Mouse (Mus musculus) small intestine, adult 2 months (tissue): ENCODE data around the gene Teddm1b.

Experiments
- CTCF ChIP-seq: fragments of 200-500 bp; IDR thresholded peaks from 2 replicates; pipeline ENCODE4 v1.5.1; 2012; ENCODE audit warnings: low read depth, mild to moderate bottlenecking, control low read depth, inconsistent platforms, low read length, moderate library complexity, mixed read lengths; ENCODE audit not compliant: insufficient replicate concordance, insufficient read length; ENCODE audit errors: extremely low read depth
- POLR2A ChIP-seq: fragments of 200-500 bp; IDR thresholded peaks from 2 replicates; pipeline ENCODE4 v1.6.1; 2012; ENCODE audit warnings: low read depth, mild to moderate bottlenecking, control low read depth, inconsistent platforms, low read length, moderate library complexity

GRCm38 (mm10) chr1:153830746-153831145 lies 43.4 kb upstream of the Teddm1b start:
- no peak for TF ChIP-seq POLR2A
- no peak for TF ChIP-seq CTCF
